Mouse (Mus musculus): ENCODE measurements around the gene Ptchd3.

Gene Ptchd3

DNA sequence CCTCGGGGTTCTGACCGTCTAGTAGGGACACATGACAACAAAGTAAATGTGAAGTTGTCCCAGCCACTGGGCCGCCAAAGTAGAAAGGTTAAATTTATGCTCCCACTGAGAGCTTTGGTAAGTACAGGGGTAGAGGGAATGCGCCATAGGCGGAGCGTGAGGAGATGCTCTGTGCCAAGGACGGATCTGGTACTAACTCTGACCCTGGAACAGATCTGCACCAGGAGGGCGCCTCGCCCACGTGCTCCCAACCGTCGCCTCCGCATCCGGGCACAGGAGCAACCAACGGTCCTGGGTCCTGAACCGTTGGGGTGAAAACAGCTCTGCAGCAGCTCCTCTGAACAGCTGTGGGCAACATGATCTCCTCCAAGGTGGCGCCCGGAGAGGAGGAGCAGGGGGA lies at the start of gene Ptchd3:
Ptchd3 (plus strand) TSS at position 301 of the 400 bp plus-strand sequence.
- in situ Hi-C loops (cut with MboI, MseI), result no loop called here

DNA sequence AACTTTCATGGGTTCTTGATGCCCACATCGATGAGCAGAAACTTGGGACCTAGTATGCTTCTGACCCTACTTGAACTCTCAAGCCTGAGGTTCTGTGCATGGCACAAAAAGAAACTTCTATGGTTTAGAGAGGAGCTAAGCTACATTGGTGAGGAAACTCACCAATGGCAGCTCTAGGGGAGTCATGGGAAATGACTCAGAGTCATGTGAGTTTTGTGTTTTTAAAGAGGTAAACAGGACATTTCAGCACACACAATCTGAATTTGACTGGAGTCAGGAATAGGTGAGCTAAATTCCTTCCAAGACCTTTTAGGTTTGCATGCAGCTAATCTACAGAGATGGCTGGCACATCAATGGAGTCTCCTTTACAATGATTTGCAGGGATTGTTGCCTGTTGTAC lies 48.2 kb upstream of the Ptchd3 start:
- in situ Hi-C loops (cut with MboI, MseI), result no loop called here

- in situ Hi-C loops (cut with MboI, MseI), result no loop called here
These were observed 42.6 kb upstream of the Ptchd3 start for GRCm38 (mm10) chr11:121787456-121787855.

DNA sequence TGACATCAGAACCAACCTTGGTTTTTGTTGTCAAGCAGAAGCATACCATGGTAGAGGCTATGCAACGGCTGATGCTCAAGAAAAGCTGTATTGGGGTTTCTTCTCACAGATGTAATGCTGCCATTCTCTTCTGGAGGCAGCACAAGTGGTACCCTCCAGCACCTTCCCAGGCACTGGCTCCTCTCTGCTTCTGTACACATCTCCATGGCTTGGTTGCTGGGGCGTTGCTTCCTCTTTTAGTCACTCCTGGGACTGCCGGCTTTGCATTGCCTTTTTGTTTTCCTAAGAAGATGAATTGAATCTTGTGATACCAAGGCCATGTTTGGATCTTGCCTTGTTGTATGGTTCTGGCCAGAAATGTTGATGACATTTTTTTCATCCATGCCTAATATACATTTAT lies 40.5 kb upstream of the Ptchd3 start:
- in situ Hi-C loops (cut with MboI, MseI), result no loop called here

DNA sequence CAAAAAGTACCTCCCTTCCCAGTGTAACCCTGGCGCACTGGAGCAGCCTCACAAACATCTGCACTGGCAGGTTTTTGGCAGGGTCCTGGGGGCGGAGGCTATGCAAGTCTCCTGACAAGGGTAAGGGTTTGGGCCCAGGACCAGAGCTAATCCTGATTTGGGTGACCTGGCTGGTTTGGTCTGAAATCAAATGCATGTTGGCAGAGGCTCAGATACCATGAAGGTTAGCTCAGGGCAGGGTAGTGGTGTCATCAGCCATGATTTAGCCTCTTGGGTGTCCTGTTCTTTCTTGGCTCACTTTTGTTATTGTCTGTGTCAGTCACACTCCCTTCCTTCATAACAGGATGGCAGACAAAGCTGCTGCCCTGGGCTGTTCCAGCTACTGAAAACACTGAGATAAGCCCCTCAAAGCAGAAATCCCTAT lies 39.4 kb upstream of the Ptchd3 start:
- in situ Hi-C loops (cut with MboI, MseI), result no loop called here

DNA sequence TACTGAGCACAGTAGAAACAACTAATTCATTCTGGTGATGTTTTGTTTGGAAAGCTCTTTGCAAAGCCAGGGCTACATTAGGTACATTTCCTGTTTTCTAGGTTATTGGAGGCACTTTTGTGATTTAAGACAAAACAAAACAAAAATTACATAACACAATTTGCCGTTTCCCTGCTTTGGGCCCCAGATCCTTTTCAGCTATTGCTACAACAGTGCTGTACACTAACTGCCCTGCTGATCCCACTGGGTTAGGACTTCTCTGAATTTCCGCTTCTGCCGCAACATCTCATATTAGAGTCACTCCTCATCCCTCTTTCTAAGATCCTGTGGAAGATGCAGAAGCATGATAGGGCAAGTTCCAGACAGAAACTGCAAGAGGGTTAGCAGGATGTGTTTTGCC lies 38.6 kb upstream of the Ptchd3 start:
- in situ Hi-C loops (cut with MboI, MseI), result no loop called here

DNA sequence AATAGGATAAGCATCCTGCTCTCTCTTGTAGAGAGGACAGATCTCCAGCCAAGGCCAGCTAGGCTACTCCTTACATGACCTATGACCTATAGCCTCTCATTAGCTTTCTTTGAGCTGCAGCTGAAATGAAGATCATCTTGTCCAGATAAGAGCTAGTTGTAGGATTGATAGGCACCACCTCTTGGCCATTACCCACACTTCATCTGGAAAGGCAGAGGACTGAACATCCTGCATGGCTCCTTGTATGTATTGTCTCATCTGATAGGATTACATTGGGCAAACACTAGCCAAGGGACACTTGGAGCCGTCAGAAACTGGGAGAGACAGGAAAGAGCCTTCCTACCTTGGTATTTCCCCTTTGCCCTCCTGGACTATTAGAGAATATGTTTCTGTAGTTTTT lies 38.1 kb upstream of the Ptchd3 start:
- in situ Hi-C loops (cut with MboI, MseI), result no loop called here

DNA sequence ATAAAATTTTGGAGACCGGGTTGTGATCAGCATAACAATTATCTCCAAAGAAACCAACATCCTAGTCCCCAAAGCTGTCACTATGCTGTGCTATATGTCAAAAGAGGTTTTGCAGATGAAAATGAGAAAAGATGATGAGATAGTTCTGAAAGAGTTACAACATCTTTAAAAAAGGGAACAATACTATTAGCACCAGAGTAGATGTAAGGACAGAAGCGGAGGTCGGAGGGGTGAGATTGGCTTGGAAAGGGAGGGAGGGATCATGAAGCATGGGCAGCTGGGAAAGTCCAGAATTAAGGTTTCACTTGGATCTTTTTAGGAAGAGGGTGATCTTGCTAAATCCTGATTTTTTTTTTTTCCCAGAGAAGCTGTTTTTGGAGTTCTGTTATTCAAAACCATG lies 36.5 kb upstream of the Ptchd3 start:
- in situ Hi-C loops (cut with MboI, MseI), result no loop called here

DNA sequence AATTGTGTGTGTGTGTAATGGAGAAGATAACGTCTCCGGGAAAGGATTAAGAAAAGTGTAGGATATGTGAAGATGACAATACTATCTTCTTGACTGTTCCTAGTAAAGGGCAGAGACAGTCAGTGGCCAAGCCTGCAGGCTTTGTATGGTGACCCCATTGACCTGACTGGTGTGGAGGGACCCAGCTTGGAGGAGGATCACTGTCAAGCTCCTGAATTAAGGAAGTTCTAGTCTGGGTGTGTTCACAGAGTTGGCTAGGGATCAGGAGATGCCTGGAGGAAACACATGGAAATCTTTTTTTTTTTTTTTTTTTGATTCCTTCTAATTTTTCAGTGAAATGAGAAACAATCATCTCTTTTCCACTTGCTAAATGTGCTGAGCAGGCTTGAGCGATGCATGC lies 35.9 kb upstream of the Ptchd3 start:
- in situ Hi-C loops (cut with MboI, MseI), result no loop called here

DNA sequence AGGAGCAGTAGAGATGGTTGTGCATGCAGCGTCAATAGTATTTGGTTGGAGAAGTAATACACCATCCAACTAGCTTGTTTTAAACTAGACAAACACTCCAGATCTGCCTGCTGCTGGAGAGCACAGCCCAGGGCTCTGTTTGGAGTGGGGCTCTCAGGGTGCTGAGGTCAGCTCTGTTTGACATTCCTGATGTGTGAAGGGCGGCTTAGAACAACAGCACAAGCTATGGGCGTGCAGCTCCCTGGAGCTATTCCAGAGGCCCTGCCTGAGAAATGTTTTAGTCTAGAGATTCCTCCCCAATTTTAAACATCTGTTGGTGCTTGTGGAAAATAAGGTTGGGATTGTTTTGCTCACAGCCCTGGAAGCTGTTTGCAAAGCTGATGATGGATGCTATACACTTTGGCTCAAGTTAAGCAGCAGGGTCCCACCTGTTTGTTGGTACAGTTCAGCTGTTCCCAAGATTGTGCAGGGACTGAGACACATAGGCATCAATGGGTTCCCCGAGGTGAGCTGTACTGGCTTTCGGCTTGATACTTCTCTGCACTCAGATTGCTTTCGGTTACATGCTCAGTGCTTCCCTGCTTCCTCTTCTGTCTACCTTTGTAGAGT lies 35.4 kb upstream of the Ptchd3 start:
- in situ Hi-C loops (cut with MboI, MseI), result no loop called here

- in situ Hi-C loops (cut with MboI, MseI), result no loop called here
These were observed 34.1 kb upstream of the Ptchd3 start for GRCm38 (mm10) chr11:121795978-121796377.

DNA sequence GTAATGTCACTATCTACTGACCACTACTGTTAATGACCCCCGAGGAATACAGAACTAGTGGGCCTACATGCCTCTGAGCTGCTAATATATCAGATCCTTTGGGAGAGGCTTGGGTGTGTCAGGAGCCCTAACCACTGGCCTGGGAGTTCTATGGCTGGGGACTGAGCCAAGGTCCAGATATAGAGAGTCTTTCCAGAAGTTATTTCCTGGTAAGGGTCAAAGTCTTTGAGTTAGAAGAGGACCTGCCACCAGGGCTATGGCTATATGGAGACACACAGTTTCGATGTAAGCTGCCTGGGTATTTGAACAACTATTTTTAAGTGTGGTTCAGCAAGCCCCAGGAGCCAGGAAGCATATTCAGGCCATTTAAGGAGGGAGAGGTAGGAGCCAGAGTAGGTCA lies 31.5 kb upstream of the Ptchd3 start:
- in situ Hi-C loops (cut with MboI, MseI), result no loop called here

DNA sequence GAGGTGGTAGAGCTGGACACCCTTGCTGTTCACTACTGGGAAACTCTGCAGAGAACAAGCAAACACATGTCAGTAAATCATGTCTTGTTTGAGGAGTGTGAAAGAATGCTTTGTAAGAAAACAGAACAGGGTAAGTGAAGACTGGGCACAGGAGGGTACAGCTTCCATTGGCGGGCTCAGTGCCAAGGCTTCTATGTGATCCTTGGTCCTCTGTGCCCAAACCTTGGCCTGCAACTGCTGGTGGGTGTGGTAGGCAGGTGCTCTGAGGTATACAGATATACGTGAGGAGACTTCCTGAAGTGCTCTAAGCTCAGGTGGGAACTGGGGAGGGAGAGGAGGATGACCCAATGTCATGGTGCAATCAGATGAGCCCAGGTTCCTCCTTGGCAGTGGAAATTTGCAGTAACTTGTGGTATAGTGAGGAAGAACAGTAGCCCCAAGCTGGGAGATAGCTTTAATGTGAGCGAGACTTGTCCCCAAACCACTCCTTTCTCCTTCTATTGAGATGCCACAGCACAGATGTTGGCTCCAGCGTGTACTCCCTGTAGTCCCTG lies 30.2 kb upstream of the Ptchd3 start:
- in situ Hi-C loops (cut with MboI, MseI), result no loop called here

DNA sequence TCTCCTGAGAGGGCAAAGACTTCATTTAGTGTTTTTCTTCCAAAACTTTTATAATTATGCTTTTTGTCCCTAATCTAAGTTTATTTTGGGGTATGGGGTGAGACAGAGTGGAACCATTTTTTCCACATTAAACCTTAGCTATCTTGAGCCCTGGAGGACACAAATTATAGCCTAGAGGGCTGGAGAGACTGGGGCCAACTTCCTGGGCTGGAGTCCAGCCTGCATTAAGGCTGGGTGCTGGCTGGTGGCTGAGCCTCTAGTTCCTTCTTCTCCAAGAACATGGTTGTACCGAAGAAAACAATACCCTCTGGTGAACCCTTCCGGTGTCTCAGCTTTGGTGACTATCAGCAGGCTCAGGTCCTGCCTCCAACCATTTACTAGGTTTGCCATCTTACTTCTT lies 27.3 kb upstream of the Ptchd3 start:
- in situ Hi-C loops (cut with MboI, MseI), result no loop called here

DNA sequence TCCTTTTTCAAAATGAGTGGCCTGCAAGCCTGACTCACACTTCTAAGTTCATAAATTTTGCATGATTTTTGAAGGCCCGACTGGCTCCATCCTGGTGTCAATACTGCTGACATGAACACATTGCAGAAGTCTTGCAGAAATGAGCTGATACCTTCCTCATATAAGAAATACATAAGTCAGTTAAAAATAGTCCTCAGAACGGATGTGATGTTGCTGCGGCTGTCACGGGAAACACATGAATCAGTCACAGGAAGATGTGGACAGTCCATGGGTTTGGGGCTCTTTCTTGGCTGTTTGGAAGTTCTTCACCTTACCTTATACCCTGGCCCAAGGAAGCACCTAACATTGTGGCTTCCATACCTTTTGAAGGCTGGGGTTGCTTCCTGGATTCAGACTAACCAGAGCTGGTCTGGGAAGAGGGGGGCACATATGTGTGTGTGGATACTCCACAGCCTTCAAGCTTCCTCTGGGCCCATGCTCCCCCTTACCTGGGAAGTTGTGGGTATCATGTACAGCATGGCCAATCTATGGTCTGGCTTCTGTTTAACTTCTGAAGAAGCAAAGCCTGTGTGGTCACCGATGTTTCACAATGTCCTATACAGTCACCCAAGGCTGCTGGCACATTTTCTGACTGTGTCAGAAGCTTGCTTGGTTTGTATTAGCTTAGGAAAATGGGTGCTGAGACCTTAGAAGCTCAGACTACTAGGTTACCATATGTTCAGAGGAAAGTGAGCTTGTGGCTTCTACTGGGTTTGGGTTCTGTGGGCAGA lies 25.6 kb upstream of the Ptchd3 start:
- in situ Hi-C loops (cut with MboI, MseI), result loop anchor here (5.0 kb wide), 4 partner anchors 152 to 332 kb away; no protein-coding TSS in a partner anchor

GRCm38 (mm10) chr11:121808204-121808852 lies 21.7 kb upstream of the Ptchd3 start:
- in situ Hi-C loops (cut with MboI, MseI), result loop anchor here (5.0 kb wide), 4 partner anchors 156 to 336 kb away; no protein-coding TSS in a partner anchor

DNA sequence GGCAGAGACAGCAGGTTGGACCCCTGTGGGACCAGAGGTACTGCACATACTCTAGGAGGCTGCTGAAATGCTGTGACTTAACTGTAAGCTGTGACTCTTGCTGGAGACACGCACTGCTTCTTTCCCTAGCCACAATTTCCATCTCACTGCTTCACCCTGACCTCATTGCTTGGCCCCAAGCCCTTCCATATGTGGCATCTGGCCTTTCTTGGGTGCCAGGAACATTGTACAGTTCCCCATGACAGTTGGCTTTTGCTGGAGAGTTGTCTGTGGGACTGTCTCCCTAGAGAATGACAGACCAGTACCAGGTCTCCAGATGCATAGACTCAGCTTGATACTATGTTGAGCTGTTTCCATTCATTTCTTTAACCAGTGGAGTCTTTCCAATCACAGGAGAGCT lies 21.2 kb upstream of the Ptchd3 start:
- in situ Hi-C loops (cut with MboI, MseI), result loop anchor here (5.0 kb wide), 4 partner anchors 157 to 337 kb away; no protein-coding TSS in a partner anchor

GRCm38 (mm10) chr11:121845923-121846322 lies 15.9 kb downstream of the Ptchd3 start:
- in situ Hi-C loops (cut with MboI, MseI), result no loop called here

DNA sequence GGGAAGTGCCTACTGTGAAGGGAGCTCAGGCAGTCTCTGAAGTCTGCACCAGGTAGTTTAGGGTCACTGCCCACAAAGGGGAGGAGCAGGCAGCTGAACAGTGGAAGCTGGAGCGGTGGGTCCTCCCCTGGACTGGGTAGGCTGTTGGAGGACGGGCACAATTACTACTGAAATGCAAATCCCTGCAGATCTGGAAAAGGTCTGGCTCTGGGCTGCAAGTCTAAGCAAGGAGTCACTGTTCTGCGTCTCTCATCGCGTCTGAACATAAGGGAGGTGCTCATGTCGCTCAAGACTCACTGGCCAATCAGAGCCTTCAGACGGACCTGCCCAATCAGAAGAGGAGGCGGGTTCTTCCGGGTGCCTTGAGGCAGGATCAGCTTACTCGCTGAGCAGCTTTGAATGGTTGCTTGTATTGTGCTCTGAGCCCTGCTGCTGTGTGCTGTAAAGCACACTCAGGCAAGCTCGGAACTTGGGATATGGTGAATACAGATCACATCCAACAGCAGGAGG lies 17.8 kb downstream of the Ptchd3 start:
- in situ Hi-C loops (cut with MboI, MseI), result no loop called here
